Mouse (Mus musculus) liver, adult 2 months (tissue): ENCODE measurements around the gene Sec61g. TPM values are rescaled to one million over a fixed set of nuclear protein-coding genes. Genes with fewer than 3 reads are reported as not detected.

ENCODE experiments used
- DNase-seq: peaks from one replicate; pipeline ENCODE4 v3.0.0-alpha.2; 2011; ENCODE audit warnings: low read depth, low spot score; ENCODE audit errors: extremely low read depth
- H3K27ac ChIP-seq: fragments of 200-500 bp; replicated peaks from 2 replicates; pipeline ENCODE4 v1.5.1; 2012; ENCODE audit warnings: low read depth, mild to moderate bottlenecking, control low read depth, inconsistent platforms, low read length; ENCODE audit not compliant: insufficient read depth
- H3K27me3 ChIP-seq: fragments of 200-500 bp; 2 replicates; pipeline ENCODE4 v1.6.1; 2012; ENCODE audit warnings: mild to moderate bottlenecking, moderate library complexity, low read length, inconsistent platforms; ENCODE audit not compliant: control insufficient read depth, insufficient read depth
- H3K36me3 ChIP-seq: fragments of 200-500 bp; 2 replicates; pipeline ENCODE4 v1.6.1; 2012; ENCODE audit warnings: low read length, inconsistent platforms; ENCODE audit not compliant: control insufficient read depth, insufficient read depth
- H3K4me1 ChIP-seq: fragments of 200-500 bp; 2 replicates; pipeline ENCODE4 v1.6.1; 2011; ENCODE audit warnings: low read length; ENCODE audit not compliant: control insufficient read depth, insufficient read depth
- H3K4me3 ChIP-seq: fragments of 200-500 bp; 2 replicates; pipeline ENCODE4 v1.5.1; 2011; ENCODE audit warnings: low read depth, mild to moderate bottlenecking, control low read depth, low read length, moderate library complexity; ENCODE audit not compliant: insufficient read depth
- H3K79me2 ChIP-seq: fragments of 200-500 bp; 2 replicates; pipeline ENCODE4 v1.6.1; 2012; ENCODE audit warnings: inconsistent platforms, mild to moderate bottlenecking, low read length, moderate library complexity; ENCODE audit not compliant: control insufficient read depth, insufficient read depth
- H3K9ac ChIP-seq: fragments of 200-500 bp; 2 replicates; pipeline ENCODE4 v1.6.1; 2012; ENCODE audit warnings: low read depth, mild to moderate bottlenecking, control low read depth, inconsistent platforms, low read length
- CTCF ChIP-seq: fragments of 200-500 bp; IDR thresholded peaks from 2 replicates; pipeline ENCODE4 v1.5.1; 2011; ENCODE audit warnings: low read depth, low read length, control low read depth
- POLR2A ChIP-seq: fragments of 200-500 bp; IDR thresholded peaks from 2 replicates; pipeline ENCODE4 v1.6.1; 2011; ENCODE audit warnings: low read length, control low read depth; ENCODE audit not compliant: insufficient read depth; ENCODE audit errors: extremely low read depth
- WGBS: fragments of 180-500 bp; shearing (Covaris S2); methylation state at CpG from one replicate; pipeline ENCODE4 v1.1.7; 2018; 5-methylcytosine and 5-hydroxymethylcytosine counted together
- polyA plus RNA-seq: library from polyadenylated mRNA; depleted of rRNA; stranded (reverse); fragments of >200 nt; gene quantifications from 2 replicates; pipeline ENCODE4 v1.2.3, GENCODE M21; 2012; rRNA removed
- total RNA-seq: library from RNA; depleted of rRNA; stranded (reverse); fragments of >200 nt; gene quantifications from 2 replicates; pipeline ENCODE4 v1.2.3, GENCODE M21; 2014; rRNA removed

The Sec61g gene
- total RNA-seq: 17.1 and 19.9 TPM in 2 replicates
- 5.6 and 7.4 TPM in 2 replicates for polyA plus RNA-seq

DNA sequence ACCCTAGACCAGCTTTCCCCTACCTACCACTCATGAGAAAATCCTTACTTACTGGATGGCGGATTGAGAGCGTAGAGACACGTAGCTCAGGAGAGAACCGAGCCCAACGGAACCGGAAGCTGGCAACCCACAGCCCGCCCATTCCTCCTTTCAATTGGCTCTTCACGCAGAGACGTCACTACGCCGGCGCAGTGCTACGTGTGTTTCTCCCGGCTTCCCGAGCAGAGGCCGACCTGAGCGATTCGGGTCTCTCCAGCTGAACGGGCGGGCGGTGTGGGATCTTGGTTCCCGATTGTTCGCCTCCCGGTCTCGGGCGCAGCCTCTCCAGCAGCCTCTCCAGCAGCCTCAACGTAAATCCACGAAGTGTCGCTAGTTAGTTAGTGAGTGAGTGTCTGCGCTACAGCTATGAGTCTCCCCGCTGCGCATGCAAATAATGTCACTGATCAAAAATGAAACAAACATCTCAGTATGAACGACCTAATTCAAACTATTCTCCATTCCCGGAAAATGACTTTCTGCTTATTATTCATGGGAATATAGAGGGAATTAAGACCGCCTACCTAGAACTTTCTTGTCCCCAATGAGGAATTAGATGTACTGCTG lies at the start of gene Sec61g:
Sec61g (minus strand) TSS at position 433 of the 603 bp plus-strand sequence.
- H3K9ac ChIP-seq: peak within 1 kb of the TSS; percentile 91
- DNase-seq: peak; percentile 87
- WGBS: under 1% methylated on average over 35 of the region's 35 CpGs
- H3K4me1 ChIP-seq: no peaks in the 10 kb centered on the region; the same call in 1 of the 2 replicates
- H3K79me2 ChIP-seq: peaks cover 6% of the 10 kb centered on the region; the same call in 1 of the 2 replicates
- H3K27me3 ChIP-seq: no peaks in the 10 kb centered on the region
- TF ChIP-seq POLR2A: peak; percentile 94
- no peak for TF ChIP-seq CTCF
- peak within 1 kb of the TSS; percentile 82 for H3K27ac ChIP-seq
- peaks cover 26% of the 10 kb centered on the region for H3K36me3 ChIP-seq
- peak within 1 kb of the TSS; percentile 91 for H3K4me3 ChIP-seq

DNA sequence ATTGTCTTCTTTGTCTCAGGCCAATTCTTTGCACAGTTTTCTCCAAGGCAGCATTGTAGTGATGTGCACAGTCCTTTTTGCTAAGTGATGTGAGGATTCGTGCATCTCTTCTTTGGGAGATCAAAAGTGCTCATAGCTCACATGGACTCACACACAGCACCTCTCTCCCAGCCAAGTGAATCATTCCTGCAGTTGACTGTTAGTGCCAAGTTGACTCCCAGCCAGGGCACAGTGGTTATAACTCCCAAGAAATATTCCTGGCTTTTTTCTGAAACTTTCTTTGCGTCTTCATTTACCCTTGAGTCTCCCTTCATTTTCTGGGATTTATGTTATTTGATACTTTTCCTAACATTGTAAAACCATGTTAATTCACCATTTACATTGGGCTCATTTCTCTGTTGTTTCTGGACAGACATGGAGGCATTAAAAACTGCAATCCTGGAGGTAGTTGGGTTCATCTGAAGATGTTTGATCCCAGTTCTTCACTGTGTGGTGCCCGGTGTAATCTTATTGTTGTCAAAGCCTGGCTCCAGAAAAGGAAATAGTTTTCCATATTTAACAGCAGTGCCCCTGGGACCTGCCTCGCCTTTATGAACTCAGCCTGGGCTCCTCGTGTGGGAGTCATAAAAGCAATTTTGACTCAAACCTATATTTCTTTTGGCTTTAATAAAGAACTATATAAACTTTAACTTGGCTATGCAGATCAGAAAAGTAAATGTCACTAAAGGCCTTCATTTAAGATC lies 38.3 kb upstream of the Sec61g start:
- Histone ChIP-seq H3K4me1 (no peaks in the 10 kb centered on the region), H3K79me2 (no peaks in the 10 kb centered on the region), H3K4me3 (no peak overlapping the region), H3K27ac (no peak overlapping the region), H3K36me3 (no peaks in the 10 kb centered on the region), H3K9ac (no peak overlapping the region), H3K27me3 (no peaks in the 10 kb centered on the region)
- no peak for DNase-seq
- no peak for TF ChIP-seq CTCF
- no peak for TF ChIP-seq POLR2A
- 80% methylated on average over 5 of the region's 5 CpGs for WGBS

DNA sequence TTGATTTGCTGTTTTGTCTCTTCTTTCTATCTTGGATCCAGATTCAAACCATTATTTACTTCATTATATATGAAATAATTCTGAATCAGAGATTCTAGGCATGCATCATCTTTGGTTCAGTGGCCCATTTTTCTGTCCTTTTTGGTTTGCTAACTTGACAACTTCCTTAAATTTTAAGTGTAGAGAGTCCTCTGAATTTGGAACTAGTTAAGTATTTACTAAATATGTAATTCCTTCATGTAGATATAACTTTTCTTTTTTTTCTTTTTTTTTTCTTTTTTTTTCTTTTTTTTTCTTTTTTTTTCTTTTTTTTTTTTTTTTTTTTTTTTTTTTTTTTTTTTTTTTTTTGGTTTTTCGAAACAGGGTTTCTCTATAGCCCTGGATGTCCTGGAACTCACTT lies 29.1 kb upstream of the Sec61g start:
- DNase-seq: no peak
- 95% methylated on average over 1 of the region's 1 CpGs for WGBS

DNA sequence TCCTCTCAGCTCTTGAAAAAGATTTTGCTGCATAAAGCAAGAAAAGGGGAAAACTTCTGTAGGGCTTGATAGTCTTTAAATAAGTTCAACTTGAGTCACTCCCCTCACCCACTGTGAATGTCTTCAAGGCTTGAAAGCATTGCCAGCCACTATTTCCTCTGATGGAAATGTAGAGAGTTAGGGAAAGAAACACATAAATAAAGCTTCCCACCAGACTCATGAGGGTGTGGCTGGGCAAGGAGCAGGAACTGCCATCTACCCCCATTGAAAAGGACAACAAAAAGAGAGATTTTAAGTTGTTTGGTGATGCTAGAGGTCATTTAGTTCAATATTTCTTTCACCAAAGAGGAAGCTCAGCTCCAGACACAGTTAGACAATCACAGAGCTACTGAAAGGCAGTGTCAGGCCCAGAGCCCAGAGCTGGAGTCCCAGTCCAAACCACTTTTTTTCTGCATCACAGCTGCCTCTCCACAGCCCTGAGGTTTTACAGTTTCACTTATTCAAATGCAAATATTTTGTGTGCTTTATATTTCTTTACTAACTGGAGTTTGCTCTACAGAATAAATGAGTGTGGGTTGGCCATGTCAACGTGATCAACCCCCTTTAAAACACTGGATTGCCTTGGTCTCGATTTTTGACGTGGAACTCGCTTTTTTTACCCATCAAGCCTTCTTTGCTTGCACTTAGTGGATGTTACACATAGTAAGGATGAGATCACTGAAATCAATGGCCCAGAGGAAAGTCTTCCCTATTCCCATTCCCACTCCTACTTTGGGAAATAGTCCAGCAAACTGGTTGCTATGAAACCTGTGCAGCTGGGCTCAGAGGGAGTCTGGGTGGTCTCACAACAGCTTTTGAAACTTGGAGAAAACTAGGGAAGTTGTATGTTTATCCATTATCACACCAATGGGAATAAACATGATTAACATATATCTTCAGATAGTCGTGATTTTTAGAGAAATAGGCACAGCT lies 26.6 kb upstream of the Sec61g start:
- no peak for DNase-seq
- 81% methylated on average over 5 of the region's 5 CpGs for WGBS
- no peaks in the 10 kb centered on the region for H3K27me3 ChIP-seq
- H3K4me3 ChIP-seq: no peak overlapping the region
- no peaks in the 10 kb centered on the region for H3K36me3 ChIP-seq
- no peaks in the 10 kb centered on the region for H3K79me2 ChIP-seq
- H3K4me1 ChIP-seq: peaks cover 3% of the 10 kb centered on the region; the same call in 1 of the 2 replicates
- TF ChIP-seq POLR2A (no peak), CTCF (no peak)
- H3K27ac ChIP-seq: no peak overlapping the region
- no peak overlapping the region for H3K9ac ChIP-seq

More for the DNA sequence above, 29.1 kb upstream of the Sec61g start:
- Histone ChIP-seq H3K4me3 (no peak overlapping the region), H3K27me3 (no peaks in the 10 kb centered on the region), H3K79me2 (no peaks in the 10 kb centered on the region), H3K9ac (no peak overlapping the region), H3K27ac (no peak overlapping the region), H3K4me1 (peaks cover 2% of the 10 kb centered on the region; the same call in 1 of the 2 replicates), H3K36me3 (no peaks in the 10 kb centered on the region)
- TF ChIP-seq CTCF (no peak), POLR2A (no peak)

DNA sequence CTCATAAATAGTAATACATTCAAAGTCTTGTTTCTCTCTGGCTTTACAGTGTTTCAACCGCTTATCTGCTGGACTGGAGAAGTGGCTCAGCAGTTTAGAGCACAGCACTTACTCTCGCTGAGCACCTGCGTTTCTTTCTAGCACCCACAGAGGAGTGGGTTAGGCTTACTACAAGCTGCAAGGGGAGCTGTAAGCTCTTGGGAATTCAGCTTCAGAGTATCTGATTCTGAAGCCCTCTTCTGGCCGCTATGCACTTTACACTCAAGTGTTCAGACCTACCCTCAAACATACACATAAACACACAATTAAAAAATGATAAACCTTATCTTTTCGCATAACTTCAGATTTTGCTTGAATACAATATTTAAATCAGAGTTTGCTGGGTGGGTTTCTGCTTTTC lies 24.6 kb upstream of the Sec61g start:
- WGBS: 35% methylated on average over 5 of the region's 5 CpGs
- TF ChIP-seq POLR2A (no peak), CTCF (no peak; the same call in 1 of the 2 replicates)
- no peaks in the 10 kb centered on the region for H3K36me3 ChIP-seq
- H3K9ac ChIP-seq: 0 out of 2 replicates have a peak overlapping the region, but pooled peaks have one; percentile 48
- H3K79me2 ChIP-seq: no peaks in the 10 kb centered on the region
- no peaks in the 10 kb centered on the region for H3K27me3 ChIP-seq
- no peak overlapping the region for H3K4me3 ChIP-seq
- H3K27ac ChIP-seq: 0 out of 2 replicates have a peak overlapping the region, but pooled peaks have one; percentile 16
- DNase-seq: peak; percentile 49
- H3K4me1 ChIP-seq: peaks cover 4% of the 10 kb centered on the region; the same call in 1 of the 2 replicates
